Mouse (Mus musculus) heart, embryonic 16.5 days (tissue): ENCODE results near the gene Furin. TPM values are rescaled to one million over a fixed set of nuclear protein-coding genes. Genes with fewer than 3 reads are reported as not detected.

ENCODE experiments used
- ATAC-seq: fragments of 200-750 bp; cut with Nextera tagmentation; replicated peaks from 2 replicates; pipeline ENCODE4 v1.8.0; 2017; ENCODE audit warnings: moderate number of reproducible peaks; ENCODE audit not compliant: insufficient read depth, low FRiP score; ENCODE audit errors: extremely low read depth
- H3K27ac ChIP-seq: fragments of 300-500 bp; sonication (generic); 2 replicates; pipeline ENCODE4 v1.5.1; 2014; ENCODE audit warnings: mild to moderate bottlenecking, low read length, control low read depth, moderate library complexity
- H3K27me3 ChIP-seq: fragments of 300-500 bp; sonication (generic); 2 replicates; pipeline ENCODE4 v1.6.1; 2014; ENCODE audit warnings: low read length, mixed read lengths; ENCODE audit not compliant: control insufficient read depth, insufficient read depth
- H3K36me3 ChIP-seq: fragments of 300-500 bp; sonication (generic); 2 replicates; pipeline ENCODE4 v1.6.1; 2014; ENCODE audit not compliant: control insufficient read depth, insufficient read depth
- H3K4me1 ChIP-seq: fragments of 300-500 bp; sonication (generic); 2 replicates; pipeline ENCODE4 v1.6.1; 2014; ENCODE audit warnings: low read length, mixed read lengths; ENCODE audit not compliant: control insufficient read depth, insufficient read depth
- H3K4me2 ChIP-seq: fragments of 300-500 bp; sonication (generic); 2 replicates; pipeline ENCODE4 v1.6.1; 2014; ENCODE audit warnings: low read depth, mild to moderate bottlenecking, control low read depth, low read length
- H3K4me3 ChIP-seq: fragments of 300-500 bp; sonication (generic); 2 replicates; pipeline ENCODE4 v1.5.1; 2014; ENCODE audit warnings: mild to moderate bottlenecking, control low read depth, low read length
- H3K9ac ChIP-seq: fragments of 300-500 bp; sonication (generic); 2 replicates; pipeline ENCODE4 v1.6.1; 2014; ENCODE audit warnings: low read length, control low read depth
- H3K9me3 ChIP-seq: fragments of 300-500 bp; sonication (generic); replicated peaks from 2 replicates; pipeline ENCODE4 v1.6.1; 2016; ENCODE audit warnings: low read length; ENCODE audit not compliant: control insufficient read depth
- WGBS: fragments of 180-500 bp; shearing (Covaris S2); extraction: QIAGEN DNeasy Blood & Tissue Kit; methylation state at CpG from one replicate; pipeline ENCODE4 v1.1.7; 2014; 5-methylcytosine and 5-hydroxymethylcytosine counted together
- polyA plus RNA-seq: library from polyadenylated mRNA; unstranded; fragments of >200 nt; fragmentation: Nextera tagmentation; extraction: Ambion mirVana; gene quantifications from 2 replicates; pipeline ENCODE4 v1.2.1, GENCODE M21; 2015

The Furin gene
- polyA plus RNA-seq, 1 experiment from 2014 or later, result 11.0 TPM

DNA sequence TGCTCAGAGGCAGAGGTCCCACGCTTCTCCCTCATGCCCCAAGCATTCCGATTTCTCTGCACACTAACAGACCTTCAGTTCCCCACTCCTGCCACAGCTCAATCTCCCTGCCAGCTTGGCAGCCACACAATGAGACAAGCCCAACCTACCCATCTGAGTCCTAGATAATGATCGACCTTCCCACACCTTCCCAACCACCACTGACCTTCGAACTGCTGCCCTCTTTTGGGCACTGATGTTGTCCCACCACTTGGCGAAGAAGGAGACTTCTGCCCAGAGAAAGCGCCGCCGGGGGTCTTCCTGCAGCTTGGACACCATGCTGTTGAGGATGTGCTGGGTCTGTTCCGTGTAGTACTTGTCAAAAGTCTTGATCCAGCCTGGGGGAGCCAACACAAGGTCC is 37.2 kb downstream of the Furin start:
- Histone ChIP-seq H3K27me3 (no peaks in the 10 kb centered on the region), H3K9me3 (no peaks in the 10 kb centered on the region), H3K4me2 (no peak overlapping the region), H3K36me3 (peaks cover 34% of the 10 kb centered on the region), H3K9ac (no peak overlapping the region), H3K4me1 (peaks cover 27% of the 10 kb centered on the region), H3K4me3 (no peak overlapping the region), H3K27ac (no peak overlapping the region)
- 82% methylated on average over 9 of the region's 9 CpGs for WGBS
- no peak for ATAC-seq

DNA sequence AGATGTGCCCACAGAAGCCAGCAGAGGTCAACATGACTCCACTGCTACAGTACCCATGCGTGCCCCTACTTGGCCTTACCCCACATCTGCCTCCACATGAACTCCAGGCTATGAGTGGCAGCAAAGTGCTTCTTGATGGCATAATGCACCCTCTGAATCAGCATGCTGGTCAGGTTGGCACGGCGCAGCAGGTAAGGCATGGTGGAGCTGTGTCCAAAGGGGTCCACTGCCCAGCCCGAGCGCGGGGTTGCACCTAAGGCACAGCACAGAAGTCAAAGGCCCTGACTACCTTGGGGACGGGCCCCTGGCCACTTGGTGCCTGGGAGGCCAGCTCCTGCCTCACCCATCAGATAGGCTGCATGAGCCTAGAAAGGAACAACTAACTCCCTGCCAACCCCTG is 38.0 kb downstream of the Furin start:
- H3K4me2 ChIP-seq, result no peak overlapping the region
- H3K9me3 ChIP-seq, result no peaks in the 10 kb centered on the region
- 94% methylated on average over 7 of the region's 7 CpGs for WGBS
- ATAC-seq, result no peak
- H3K9ac ChIP-seq, result no peak overlapping the region
- H3K27ac ChIP-seq, result no peak overlapping the region
- H3K36me3 ChIP-seq, result peaks cover 42% of the 10 kb centered on the region
- peaks cover 27% of the 10 kb centered on the region for H3K4me1 ChIP-seq
- no peaks in the 10 kb centered on the region for H3K27me3 ChIP-seq
- H3K4me3 ChIP-seq, result no peak overlapping the region

DNA sequence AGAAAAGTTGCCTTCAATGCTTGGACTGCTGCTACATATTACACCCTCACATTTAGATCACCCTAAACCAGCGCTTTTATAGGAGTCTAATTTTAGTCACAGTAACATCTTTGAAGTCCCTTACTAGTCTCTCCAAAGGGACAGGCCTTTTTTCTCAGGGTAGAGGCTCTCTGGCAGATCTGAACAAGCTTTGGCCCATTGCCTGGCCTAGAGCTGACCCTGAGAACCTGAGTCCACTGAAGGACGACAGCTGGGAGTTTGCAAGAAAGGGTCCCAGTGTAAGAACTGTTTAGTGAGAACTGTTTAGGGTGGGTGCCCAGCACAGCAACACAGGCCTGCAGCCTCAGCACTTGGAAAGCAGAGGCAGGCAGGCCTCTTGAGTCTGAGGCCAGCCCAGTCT is 39.5 kb downstream of the Furin start:
- H3K4me1 ChIP-seq, result peaks cover 25% of the 10 kb centered on the region
- H3K27ac ChIP-seq, result no peak overlapping the region
- no peak for ATAC-seq
- peaks cover 55% of the 10 kb centered on the region for H3K36me3 ChIP-seq
- no peaks in the 10 kb centered on the region; the same call in 1 of the 2 replicates for H3K9me3 ChIP-seq
- H3K9ac ChIP-seq, result no peak overlapping the region
- no peak overlapping the region for H3K4me2 ChIP-seq
- H3K27me3 ChIP-seq, result no peaks in the 10 kb centered on the region
- H3K4me3 ChIP-seq, result no peak overlapping the region
- 49% methylated on average over 2 of the region's 2 CpGs for WGBS

DNA sequence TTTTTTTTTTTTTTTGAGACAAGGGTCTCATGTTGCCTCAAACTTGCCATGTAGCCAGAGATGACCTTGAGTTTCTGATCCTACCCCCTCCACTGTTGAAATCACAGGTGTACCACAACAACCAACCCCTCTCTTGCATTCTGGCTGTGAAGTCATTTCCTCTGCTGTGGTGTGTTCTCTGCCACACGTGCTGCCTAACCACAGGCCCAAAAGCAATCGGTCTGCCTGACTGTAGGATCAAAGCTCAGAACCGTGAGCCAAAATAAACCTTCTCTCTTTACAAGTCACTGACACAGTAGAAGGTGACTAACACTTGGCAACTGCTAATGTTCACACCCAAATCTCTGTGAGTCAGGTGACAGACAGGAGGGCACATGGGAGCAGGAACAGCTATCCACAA is 44.8 kb downstream of the Furin start:
- no peak overlapping the region for H3K4me3 ChIP-seq
- H3K36me3 ChIP-seq, result peaks cover 68% of the 10 kb centered on the region
- WGBS, result 36% methylated on average over 3 of the region's 3 CpGs
- ATAC-seq, result no peak
- no peak overlapping the region for H3K4me2 ChIP-seq
- no peaks in the 10 kb centered on the region for H3K27me3 ChIP-seq
- H3K9me3 ChIP-seq, result no peaks in the 10 kb centered on the region; the same call in 1 of the 2 replicates
- H3K4me1 ChIP-seq, result no peaks in the 10 kb centered on the region
- no peak overlapping the region for H3K9ac ChIP-seq
- no peak overlapping the region for H3K27ac ChIP-seq

DNA sequence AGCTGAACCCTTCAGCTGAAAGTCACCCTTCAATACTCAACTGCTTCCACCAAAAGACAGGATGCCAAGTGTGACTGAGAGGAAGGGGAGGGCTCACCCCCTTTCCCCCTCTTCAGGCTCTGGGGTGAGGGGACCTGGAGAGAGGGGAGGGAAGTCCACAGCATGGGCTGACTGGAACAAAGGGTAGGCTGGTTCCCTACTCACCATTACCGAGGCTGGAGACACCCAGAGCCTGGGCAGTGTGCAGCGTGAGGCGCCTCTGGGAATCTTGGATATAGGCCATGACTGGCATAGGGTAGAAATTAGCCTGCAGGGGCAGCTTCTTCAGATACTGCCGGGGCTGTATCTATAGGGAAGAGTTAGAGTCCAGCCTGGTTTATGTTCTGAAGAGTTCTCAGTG is 47.2 kb downstream of the Furin start:
- Histone ChIP-seq H3K36me3 (peaks cover 60% of the 10 kb centered on the region), H3K4me2 (no peak overlapping the region), H3K27me3 (no peaks in the 10 kb centered on the region), H3K4me1 (no peaks in the 10 kb centered on the region), H3K9ac (no peak overlapping the region), H3K9me3 (no peaks in the 10 kb centered on the region; the same call in 1 of the 2 replicates), H3K4me3 (no peak overlapping the region), H3K27ac (no peak overlapping the region)
- no peak for ATAC-seq
- WGBS, result 52% methylated on average over 4 of the region's 4 CpGs

DNA sequence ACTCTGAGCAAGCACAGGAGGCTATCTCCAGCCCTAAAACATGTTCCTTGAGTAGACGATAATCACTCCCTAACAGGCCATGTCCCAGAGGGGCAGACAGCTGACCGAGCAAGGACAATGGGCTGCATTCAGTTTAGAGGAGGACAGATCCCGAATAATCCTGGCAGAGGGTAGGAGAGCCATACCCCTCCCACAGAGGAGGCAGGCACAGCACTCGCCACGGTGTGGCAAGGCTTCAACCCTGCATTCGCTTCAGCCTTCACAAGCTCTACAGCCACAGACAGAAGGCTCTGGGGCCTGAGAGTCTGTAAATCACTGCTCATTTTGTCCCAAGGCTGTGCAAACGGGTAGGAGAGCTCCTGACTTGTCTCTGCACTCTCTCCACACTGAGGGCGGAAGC is 48.1 kb downstream of the Furin start:
- no peak overlapping the region for H3K4me2 ChIP-seq
- no peak for ATAC-seq
- H3K9me3 ChIP-seq, result no peaks in the 10 kb centered on the region; the same call in 1 of the 2 replicates
- no peaks in the 10 kb centered on the region for H3K27me3 ChIP-seq
- WGBS, result 65% methylated on average over 8 of the region's 8 CpGs
- no peak overlapping the region for H3K27ac ChIP-seq
- H3K4me1 ChIP-seq, result no peaks in the 10 kb centered on the region
- H3K9ac ChIP-seq, result no peak overlapping the region
- H3K36me3 ChIP-seq, result peaks cover 52% of the 10 kb centered on the region
- no peak overlapping the region for H3K4me3 ChIP-seq

DNA sequence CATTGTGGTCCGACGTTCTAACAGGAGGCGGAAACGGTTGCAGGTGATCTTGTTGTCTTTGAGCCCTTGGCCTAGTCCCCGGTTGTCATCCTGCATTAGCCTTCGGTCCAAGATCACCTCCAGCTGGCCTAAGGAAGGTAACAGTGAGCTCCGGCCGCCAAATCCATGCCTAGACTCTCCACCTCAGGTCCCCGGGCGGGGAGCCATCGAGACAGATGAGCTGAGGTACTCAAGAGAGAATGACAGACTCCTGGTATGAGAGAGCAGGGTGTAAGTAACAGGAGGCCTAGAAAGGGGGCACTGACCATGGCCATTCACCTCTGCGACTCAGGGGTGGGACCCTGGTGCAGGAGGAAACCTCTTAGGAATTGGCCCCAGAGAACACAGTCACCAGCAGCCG is 48.9 kb downstream of the Furin start:
- no peak overlapping the region for H3K9ac ChIP-seq
- ATAC-seq, result no peak

DNA sequence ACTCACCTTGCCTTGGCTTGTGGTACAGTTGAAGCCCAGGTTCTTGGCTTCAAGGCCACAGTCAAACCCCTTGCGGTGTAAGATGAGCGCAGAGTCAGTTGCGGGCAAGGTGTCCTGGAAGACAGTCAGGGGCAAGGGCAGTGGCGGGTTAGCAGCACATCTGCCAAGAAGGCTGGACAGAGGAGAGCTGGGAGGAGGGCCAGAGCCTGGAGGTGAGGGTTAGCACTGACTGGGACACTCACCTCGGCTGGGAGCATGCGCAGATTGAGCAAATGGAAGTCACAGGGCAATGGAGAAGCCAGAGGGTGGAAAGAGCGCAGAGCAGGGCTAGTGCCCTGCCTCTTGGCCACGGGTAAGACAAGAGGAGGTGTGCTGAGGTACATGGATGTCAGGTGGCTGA is 52.3 kb downstream of the Furin start:
- H3K9ac ChIP-seq, result no peak overlapping the region
- no peak overlapping the region for H3K4me2 ChIP-seq
- no peaks in the 10 kb centered on the region for H3K27me3 ChIP-seq
- no peaks in the 10 kb centered on the region for H3K9me3 ChIP-seq
- no peaks in the 10 kb centered on the region for H3K4me1 ChIP-seq
- ATAC-seq, result no peak
- WGBS, result 88% methylated on average over 8 of the region's 8 CpGs
- no peak overlapping the region for H3K4me3 ChIP-seq
- H3K27ac ChIP-seq, result no peak overlapping the region
- H3K36me3 ChIP-seq, result peaks cover 38% of the 10 kb centered on the region

More for the DNA sequence above, 48.9 kb downstream of the Furin start:
- no peaks in the 10 kb centered on the region for H3K27me3 ChIP-seq
- H3K9me3 ChIP-seq, result no peaks in the 10 kb centered on the region; the same call in 1 of the 2 replicates
- H3K4me1 ChIP-seq, result no peaks in the 10 kb centered on the region
- no peak overlapping the region for H3K4me3 ChIP-seq
- peaks cover 48% of the 10 kb centered on the region for H3K36me3 ChIP-seq
- H3K27ac ChIP-seq, result no peak overlapping the region
- WGBS, result 82% methylated on average over 13 of the region's 13 CpGs
- H3K4me2 ChIP-seq, result no peak overlapping the region

DNA sequence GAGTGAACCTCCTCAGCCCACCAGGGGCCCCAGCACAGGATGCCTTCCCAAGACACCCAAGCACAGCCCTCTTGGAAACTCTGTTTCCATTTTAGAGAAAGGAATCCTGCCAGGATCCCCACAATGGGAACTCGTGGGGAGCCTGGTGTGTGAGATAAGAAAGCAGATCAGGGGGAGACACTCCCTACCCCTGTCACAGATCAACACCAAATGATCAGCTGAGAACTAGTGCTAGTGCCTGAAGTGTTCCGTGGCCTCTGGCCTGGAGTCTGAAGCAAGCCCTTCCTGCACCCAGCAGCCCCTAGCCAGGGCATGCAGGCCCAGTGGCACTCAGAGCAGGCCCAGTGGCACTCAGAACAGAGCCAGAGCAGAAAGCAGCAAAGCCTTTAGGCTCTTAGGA is 54.4 kb downstream of the Furin start:
- 49% methylated on average over 2 of the region's 2 CpGs for WGBS
- peaks cover 31% of the 10 kb centered on the region for H3K36me3 ChIP-seq
- H3K4me3 ChIP-seq, result no peak overlapping the region
- no peak overlapping the region for H3K9ac ChIP-seq
- no peak overlapping the region for H3K27ac ChIP-seq
- H3K27me3 ChIP-seq, result no peaks in the 10 kb centered on the region
- ATAC-seq, result no peak
- H3K9me3 ChIP-seq, result no peaks in the 10 kb centered on the region
- H3K4me1 ChIP-seq, result peaks cover 3% of the 10 kb centered on the region
- no peak overlapping the region for H3K4me2 ChIP-seq
